Mouse (Mus musculus) midbrain, embryonic 10.5 days (tissue): ENCODE results near the gene Lingo4. TPM values are rescaled to one million over a fixed set of nuclear protein-coding genes. Genes with fewer than 3 reads are reported as not detected.

ENCODE experiments used
- DNase-seq: peaks from one replicate; pipeline ENCODE4 v3.0.0-alpha.2; 2017; ENCODE audit warnings: low spot score
- H3K27ac ChIP-seq: fragments of 300-500 bp; sonication (generic); replicated peaks from 2 replicates; pipeline ENCODE4 v1.5.1; 2016; ENCODE audit warnings: mild to moderate bottlenecking
- H3K27me3 ChIP-seq: fragments of 300-500 bp; sonication (generic); 2 replicates; pipeline ENCODE4 v1.6.1; 2016; ENCODE audit warnings: low read depth, mild to moderate bottlenecking; ENCODE audit not compliant: poor library complexity, severe bottlenecking
- H3K36me3 ChIP-seq: fragments of 300-500 bp; sonication (generic); 2 replicates; pipeline ENCODE4 v1.6.1; 2016; ENCODE audit warnings: mild to moderate bottlenecking, moderate library complexity
- H3K4me1 ChIP-seq: fragments of 300-500 bp; sonication (generic); 2 replicates; pipeline ENCODE4 v1.6.1; 2016
- H3K4me3 ChIP-seq: fragments of 300-500 bp; sonication (generic); 2 replicates; pipeline ENCODE4 v1.5.1; 2016; ENCODE audit warnings: mild to moderate bottlenecking, moderate library complexity
- H3K9me3 ChIP-seq: fragments of 300-500 bp; sonication (generic); replicated peaks from 2 replicates; pipeline ENCODE4 v1.6.1; 2016; ENCODE audit warnings: mild to moderate bottlenecking
- WGBS: fragments of 180-500 bp; shearing (Covaris S2); methylation state at CpG from one replicate; pipeline ENCODE4 v1.1.7; 2016; 5-methylcytosine and 5-hydroxymethylcytosine counted together
- polyA plus RNA-seq: library from polyadenylated mRNA; unstranded; fragments of >200 nt; fragmentation: Nextera tagmentation; extraction: Ambion mirVana; gene quantifications from 2 replicates; pipeline ENCODE4 v1.2.1, GENCODE M21; 2016

The Lingo4 gene
- polyA plus RNA-seq, 1 experiment from 2014 or later: 0.72 TPM

DNA sequence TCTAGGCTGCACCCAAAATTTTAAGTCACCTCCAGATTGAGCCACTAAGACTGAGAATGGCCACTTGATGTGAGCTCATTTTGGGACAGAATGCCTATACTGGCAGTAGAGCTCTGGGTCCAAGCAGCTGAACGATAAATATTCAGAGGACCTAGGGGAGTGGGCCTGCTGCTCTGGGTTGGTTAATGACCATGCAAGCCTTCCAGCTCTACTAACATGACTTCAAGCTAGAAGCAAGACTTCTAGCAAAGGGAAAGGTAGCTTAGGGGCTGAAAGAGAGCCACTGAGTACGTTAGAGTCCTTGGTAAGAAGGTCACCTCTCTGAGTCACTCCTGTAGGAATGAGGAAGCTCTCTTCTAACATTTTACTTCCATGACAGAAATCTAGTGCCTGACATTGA is 6.2 kb upstream of the Lingo4 start:
- no peak for DNase-seq
- H3K9me3 ChIP-seq: no peaks in the 10 kb centered on the region
- no peak overlapping the region for H3K4me3 ChIP-seq
- H3K36me3 ChIP-seq: no peaks in the 10 kb centered on the region
- 86% methylated on average over 2 of the region's 2 CpGs for WGBS
- no peak overlapping the region for H3K27ac ChIP-seq
- peaks cover 9% of the 10 kb centered on the region for H3K27me3 ChIP-seq
- H3K4me1 ChIP-seq: no peaks in the 10 kb centered on the region

DNA sequence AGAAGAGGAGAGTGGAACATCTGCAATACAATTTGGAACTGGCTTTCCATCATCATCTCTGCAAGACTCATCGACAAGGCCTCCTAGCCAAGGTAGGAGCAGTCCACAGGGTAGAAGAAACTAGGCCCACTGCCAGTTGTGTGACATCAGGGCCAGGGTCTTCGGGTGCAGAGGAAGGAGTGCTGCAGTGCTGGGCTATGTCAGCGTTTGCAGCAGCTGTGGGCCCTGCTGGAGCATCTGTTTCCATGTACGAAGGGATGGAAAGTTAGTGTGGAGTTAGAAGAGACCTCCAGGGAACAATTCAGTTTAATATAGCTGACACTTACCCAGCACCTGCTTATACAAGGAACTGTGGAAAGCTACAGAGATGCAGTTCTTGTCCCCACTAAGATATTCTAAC is 5.3 kb upstream of the Lingo4 start:
- Histone ChIP-seq H3K9me3 (no peaks in the 10 kb centered on the region), H3K27me3 (peaks cover 18% of the 10 kb centered on the region), H3K4me1 (no peaks in the 10 kb centered on the region), H3K36me3 (no peaks in the 10 kb centered on the region), H3K4me3 (no peak overlapping the region), H3K27ac (no peak overlapping the region)
- WGBS: 74% methylated on average over 4 of the region's 4 CpGs
- no peak for DNase-seq

DNA sequence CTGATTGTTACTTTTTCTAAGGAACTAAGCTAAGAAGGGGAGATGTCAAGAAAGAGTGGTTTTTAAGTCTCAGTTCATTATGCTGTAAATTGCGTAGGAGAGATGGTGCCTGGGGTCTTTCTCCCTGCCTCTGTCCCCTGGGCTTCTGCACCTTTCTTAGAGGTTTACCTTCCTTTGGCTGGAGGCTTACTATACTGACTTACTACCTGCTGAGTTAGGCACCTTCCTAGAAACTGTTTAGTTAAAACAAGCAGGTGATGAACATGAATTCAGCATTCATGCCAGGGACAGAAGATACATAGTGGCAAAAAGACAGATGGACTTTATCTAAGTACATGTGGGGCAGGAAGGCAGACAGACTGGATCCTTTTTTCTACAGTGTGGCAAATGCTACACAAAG is 2.0 kb upstream of the Lingo4 start:
- no peak overlapping the region for H3K4me3 ChIP-seq
- WGBS: 76% methylated on average over 1 of the region's 1 CpGs
- no peaks in the 10 kb centered on the region for H3K36me3 ChIP-seq
- H3K27ac ChIP-seq: no peak overlapping the region
- peaks cover 20% of the 10 kb centered on the region for H3K4me1 ChIP-seq
- H3K9me3 ChIP-seq: no peaks in the 10 kb centered on the region
- no peak for DNase-seq
- peaks cover 51% of the 10 kb centered on the region for H3K27me3 ChIP-seq

DNA sequence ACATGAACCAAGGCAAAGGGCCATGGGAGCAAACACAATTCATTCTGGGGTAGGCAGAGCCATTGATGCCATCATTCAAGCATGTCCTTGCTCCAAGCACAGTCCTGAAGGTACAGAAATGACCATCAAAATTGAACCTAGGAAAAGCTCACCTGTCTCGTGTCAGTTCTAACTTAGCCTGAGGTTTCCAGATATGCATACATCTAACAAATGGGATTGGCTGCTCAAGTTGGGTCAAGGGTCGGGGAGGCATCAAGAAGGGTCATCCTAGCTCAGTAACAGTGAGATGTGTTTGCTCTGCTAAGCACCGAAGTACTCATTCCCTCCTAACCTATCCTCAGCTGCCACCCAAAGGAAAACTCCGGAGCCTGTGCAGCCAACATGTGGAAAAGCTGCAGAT is 1.5 kb upstream of the Lingo4 start:
- H3K27ac ChIP-seq: no peak overlapping the region
- 88% methylated on average over 4 of the region's 4 CpGs for WGBS
- no peak overlapping the region for H3K4me3 ChIP-seq
- H3K4me1 ChIP-seq: peaks cover 20% of the 10 kb centered on the region
- no peaks in the 10 kb centered on the region for H3K9me3 ChIP-seq
- peaks cover 56% of the 10 kb centered on the region for H3K27me3 ChIP-seq
- no peak for DNase-seq
- no peaks in the 10 kb centered on the region for H3K36me3 ChIP-seq

DNA sequence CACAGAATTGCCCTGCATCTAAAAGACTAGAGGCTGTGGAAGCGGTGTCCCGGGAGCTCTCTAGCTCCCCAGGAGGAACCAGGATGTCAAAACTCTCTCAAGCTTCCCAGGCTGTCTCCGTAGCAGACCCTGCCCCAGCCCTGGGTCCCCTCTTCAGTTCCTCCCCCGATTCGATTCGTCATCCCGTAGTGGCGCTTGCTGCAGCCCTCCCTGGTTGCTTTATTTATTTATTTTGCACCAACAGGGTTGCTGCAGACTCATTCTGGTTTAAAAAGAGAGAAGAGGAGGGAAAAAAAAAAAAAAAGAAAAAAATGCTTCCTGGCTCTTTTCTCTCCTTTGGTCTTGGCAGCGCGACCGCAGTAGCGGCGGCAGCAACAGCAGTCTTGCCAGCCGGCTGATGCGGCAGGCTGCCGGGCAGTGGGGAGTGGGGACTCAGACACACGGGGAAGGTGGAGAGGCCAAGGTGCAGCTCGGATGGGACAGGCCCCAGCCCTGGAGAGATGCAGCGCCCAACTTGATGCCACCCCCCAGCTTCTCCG is 695 bp downstream of the Lingo4 start:
- Histone ChIP-seq H3K27ac (peak overlapping the region; percentile 78), H3K36me3 (no peaks in the 10 kb centered on the region), H3K9me3 (no peaks in the 10 kb centered on the region), H3K27me3 (peaks cover 78% of the 10 kb centered on the region), H3K4me3 (peak overlapping the region; percentile 56), H3K4me1 (peaks cover 39% of the 10 kb centered on the region)
- DNase-seq: peak; percentile 47
- 2% methylated on average over 20 of the region's 20 CpGs for WGBS

DNA sequence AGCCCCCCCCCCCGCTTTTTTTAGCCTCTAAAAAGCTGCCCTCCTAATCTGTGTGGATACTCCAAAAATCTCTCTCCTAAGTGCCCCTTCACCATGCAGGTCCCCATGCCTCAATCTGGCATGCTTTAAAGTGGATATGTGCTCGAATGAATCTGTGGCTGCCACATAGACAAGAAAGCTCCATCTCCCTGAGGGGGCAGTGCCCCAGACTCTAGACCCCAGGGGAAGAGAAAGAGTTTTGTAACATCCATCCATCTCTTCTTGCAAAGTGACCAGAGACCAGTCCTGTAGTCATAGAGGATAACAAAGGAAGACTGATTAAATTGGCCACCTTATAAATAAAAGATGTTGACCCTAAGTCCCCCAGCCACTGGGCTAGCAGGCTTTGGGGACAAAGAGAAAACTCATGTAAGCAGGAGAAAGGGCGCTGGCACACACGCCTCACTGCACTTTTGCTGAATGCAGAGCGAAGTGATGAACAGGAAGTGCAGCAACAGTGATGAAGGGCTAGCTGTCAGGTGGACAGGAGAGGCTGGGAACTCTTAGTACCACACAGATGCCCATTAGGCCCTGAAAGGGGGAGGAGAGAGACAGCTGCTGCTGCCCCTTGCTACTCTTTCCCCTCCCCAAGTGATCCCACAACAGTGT is 1.5 kb downstream of the Lingo4 start:
- H3K4me3 ChIP-seq: peak overlapping the region; percentile 56
- WGBS: 19% methylated on average over 5 of the region's 5 CpGs
- H3K27me3 ChIP-seq: peaks cover 83% of the 10 kb centered on the region
- H3K27ac ChIP-seq: peak overlapping the region; percentile 78
- DNase-seq: peak; percentile 56
- H3K9me3 ChIP-seq: no peaks in the 10 kb centered on the region
- H3K4me1 ChIP-seq: peaks cover 47% of the 10 kb centered on the region
- no peaks in the 10 kb centered on the region for H3K36me3 ChIP-seq

DNA sequence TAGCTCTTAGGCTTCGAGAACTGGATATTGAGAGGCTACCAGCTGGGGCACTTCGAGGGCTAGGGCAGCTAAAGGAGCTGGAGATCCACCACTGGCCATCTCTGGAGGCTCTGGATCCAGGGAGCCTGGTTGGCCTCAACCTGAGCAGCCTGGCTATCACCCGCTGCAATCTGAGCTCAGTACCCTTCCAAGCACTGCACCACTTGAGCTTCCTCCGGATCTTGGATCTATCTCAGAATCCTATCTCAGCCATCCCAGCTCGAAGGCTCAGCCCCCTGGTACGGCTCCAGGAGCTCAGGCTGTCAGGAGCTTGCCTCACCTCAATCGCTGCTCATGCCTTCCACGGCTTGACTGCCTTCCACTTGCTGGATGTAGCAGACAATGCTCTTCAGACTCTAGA is 4.1 kb downstream of the Lingo4 start:
- 80% methylated on average over 8 of the region's 8 CpGs for WGBS
- Histone ChIP-seq H3K4me1 (peaks cover 54% of the 10 kb centered on the region), H3K36me3 (no peaks in the 10 kb centered on the region), H3K9me3 (no peaks in the 10 kb centered on the region), H3K27me3 (peaks cover 72% of the 10 kb centered on the region), H3K4me3 (no peak overlapping the region), H3K27ac (no peak overlapping the region)
- DNase-seq: no peak

DNA sequence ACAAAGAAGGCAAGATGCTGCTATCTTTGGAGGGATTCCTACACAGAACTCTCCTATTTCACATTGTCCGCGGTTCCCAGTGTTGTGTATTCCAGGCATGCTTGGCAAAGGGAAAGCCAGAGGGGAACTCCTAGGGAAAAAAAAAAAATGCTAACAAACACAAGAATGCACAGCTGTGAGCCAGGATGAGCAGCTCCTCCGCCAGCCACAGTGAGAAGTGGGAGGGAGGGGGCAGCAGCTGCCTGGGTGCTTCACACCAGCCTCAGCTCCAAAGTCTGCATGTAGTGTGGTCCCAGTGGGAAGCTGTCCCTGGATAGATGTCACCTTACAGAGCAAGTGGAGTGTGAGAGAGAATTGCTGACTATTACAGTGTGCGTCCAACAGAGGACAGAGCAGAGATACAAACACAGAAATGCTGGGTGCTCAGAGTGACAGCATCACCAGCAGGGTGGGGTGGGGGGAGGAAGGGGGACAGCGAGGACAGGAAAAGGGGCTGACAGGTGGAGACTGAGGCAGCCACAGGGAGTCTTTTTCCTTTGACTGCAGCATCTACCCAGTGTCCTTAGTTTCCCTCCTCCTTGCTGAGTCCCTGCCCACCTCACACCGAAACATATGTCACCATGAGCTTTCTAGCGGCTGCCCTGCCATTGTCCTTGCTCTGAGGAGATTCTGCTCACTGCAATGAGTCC is 6.2 kb downstream of the Lingo4 start:
- H3K27me3 ChIP-seq: peaks cover 51% of the 10 kb centered on the region
- no peaks in the 10 kb centered on the region for H3K36me3 ChIP-seq
- DNase-seq: no peak
- H3K27ac ChIP-seq: no peak overlapping the region; the same call in 1 of the 2 replicates
- 22% methylated on average over 7 of the region's 7 CpGs for WGBS
- H3K9me3 ChIP-seq: no peaks in the 10 kb centered on the region
- peaks cover 44% of the 10 kb centered on the region for H3K4me1 ChIP-seq
- no peak overlapping the region for H3K4me3 ChIP-seq

DNA sequence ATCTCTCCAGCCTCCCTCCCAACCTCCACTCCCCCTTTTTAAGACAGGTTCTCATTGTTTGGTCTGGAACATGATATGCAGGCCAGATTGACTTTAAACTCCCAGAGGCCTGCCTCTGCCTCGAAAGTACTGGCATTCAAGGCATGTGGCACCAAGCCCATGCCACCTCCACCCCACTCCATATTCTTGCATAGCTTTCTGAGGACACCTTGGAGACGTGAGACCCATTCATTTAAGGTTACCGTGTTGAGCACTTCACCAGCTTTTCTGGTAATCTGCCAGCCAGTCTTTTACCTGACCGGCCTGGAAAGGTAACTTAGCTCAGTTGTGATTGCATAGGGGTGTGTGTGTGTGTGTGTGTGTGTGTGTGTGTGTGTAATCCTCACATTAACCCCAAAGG is 7.2 kb downstream of the Lingo4 start:
- no peak for DNase-seq
- H3K9me3 ChIP-seq: no peaks in the 10 kb centered on the region
- WGBS: 80% methylated on average over 4 of the region's 4 CpGs
- no peaks in the 10 kb centered on the region; the same call in 1 of the 2 replicates for H3K36me3 ChIP-seq
- H3K27ac ChIP-seq: no peak overlapping the region
- H3K27me3 ChIP-seq: peaks cover 41% of the 10 kb centered on the region
- H3K4me3 ChIP-seq: no peak overlapping the region
- peaks cover 34% of the 10 kb centered on the region for H3K4me1 ChIP-seq

DNA sequence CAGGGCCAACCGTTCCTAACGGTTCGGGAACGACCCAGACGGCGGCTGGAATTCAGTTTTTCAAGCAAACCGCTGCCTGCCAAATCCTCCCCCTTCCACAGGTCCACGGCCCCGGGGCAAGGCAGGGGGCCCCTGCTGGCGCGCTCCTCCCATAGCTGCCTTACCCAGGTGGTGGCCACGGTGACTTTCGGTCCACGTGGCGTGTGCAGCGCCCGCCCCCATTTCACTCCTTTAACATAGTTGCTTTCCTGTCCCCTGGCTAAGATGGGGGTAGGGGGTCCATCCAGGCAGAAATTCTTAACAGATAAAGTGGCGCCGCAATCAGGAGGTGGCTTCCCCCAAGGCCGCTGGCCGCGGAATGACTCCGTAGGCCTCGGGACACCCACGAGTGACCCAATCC is 14.2 kb downstream of the Lingo4 start:
- Histone ChIP-seq H3K36me3 (peaks cover 2% of the 10 kb centered on the region; the same call in 1 of the 2 replicates), H3K4me1 (peaks cover 21% of the 10 kb centered on the region), H3K27me3 (no peaks in the 10 kb centered on the region), H3K27ac (peak overlapping the region; percentile 89), H3K9me3 (no peaks in the 10 kb centered on the region), H3K4me3 (peak overlapping the region; percentile 67)
- 10% methylated on average over 25 of the region's 25 CpGs for WGBS
- no peak for DNase-seq

DNA sequence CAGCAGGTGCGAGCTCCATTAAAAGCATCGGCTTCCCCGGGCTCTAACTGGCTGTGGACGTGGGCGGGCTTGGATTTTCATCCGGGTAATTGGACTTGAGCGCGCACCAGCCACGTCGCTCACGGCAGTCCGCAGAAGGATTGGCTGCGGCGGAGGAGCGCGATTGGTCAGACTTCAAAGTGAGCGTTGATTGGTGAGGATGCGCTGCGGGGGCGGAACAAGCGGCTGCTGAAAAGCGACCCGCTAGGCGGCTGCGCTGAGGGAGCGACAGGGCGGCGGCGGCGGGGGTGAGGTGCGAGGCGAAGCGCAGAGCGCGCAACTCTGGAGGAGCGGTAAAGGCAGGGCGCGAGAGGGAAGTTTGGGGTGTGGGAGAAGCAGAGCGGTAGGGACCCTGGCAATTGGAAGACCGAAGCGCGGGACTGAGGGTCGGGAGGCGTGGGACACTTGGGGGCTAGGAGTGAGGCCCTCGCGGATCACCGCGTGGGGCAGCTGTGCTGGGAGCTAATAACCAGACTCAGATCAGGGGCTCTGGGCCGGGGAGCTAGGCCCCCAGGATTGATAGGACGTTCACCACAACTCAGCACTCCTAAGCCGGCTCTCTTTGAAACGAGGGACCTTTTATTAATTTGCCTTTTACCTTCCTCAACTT is 14.8 kb downstream of the Lingo4 start, which contains the start of gene Tdrkh:
Gene Tdrkh, plus strand, starts transcription at position 243 of the 649 bp plus-strand sequence.
- Histone ChIP-seq H3K27ac (peak within 1 kb of the TSS; percentile 89), H3K4me3 (peak within 1 kb of the TSS; percentile 67), H3K4me1 (peaks cover 21% of the 10 kb centered on the region), H3K27me3 (no peaks in the 10 kb centered on the region), H3K36me3 (peaks cover 2% of the 10 kb centered on the region; the same call in 1 of the 2 replicates), H3K9me3 (no peaks in the 10 kb centered on the region)
- 10% methylated on average over 52 of the region's 52 CpGs for WGBS
- peak; percentile 97 for DNase-seq

DNA sequence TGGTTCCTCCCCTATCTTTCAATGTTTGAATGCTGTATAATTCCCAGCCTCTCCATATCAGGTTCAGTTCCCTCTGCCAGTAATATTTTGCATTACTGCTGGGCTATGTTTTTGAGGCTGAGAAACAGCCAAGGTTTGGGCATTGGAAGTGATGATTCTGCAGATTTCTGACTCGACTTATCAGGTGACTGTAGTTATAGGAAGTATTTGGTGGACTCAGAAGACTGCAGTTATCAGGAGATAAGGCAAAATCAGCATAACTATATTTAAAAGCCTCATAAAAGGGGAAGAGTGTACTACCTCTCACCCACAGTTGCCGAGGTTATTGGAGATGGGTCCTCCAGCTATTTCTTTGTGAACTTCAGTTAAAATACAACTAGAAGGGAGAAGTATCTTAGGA is 32.7 kb downstream of the Lingo4 start:
- DNase-seq: no peak
- Histone ChIP-seq H3K27me3 (no peaks in the 10 kb centered on the region), H3K36me3 (peaks cover 32% of the 10 kb centered on the region), H3K4me3 (no peak overlapping the region), H3K4me1 (no peaks in the 10 kb centered on the region), H3K27ac (no peak overlapping the region), H3K9me3 (no peaks in the 10 kb centered on the region)
- WGBS: 84% methylated on average over 2 of the region's 2 CpGs

DNA sequence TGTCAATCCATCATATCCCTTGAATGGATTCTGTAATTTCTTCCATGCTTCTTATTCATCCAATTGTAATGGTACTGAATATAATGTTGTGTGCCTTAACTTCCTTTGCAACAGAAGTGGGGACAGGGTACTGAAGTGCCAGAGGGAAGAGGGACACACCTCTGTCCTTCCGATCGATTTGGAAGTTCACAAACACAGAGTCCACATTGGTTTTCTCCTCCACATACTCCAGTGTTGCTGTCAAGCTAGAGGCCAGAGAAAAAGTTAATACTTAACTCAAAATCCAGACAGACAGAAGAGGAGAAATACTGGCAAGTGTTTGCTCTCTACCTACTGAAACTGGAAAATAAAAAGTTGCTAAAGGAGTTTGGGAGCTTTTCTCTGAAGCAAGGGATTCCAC is 36.0 kb downstream of the Lingo4 start:
- WGBS: 91% methylated on average over 2 of the region's 2 CpGs
- peaks cover 10% of the 10 kb centered on the region for H3K36me3 ChIP-seq

More for the DNA sequence above, 36.0 kb downstream of the Lingo4 start:
- H3K27me3 ChIP-seq: no peaks in the 10 kb centered on the region
- H3K27ac ChIP-seq: no peak overlapping the region
- no peak overlapping the region for H3K4me3 ChIP-seq
- no peak for DNase-seq
- H3K9me3 ChIP-seq: no peaks in the 10 kb centered on the region
- H3K4me1 ChIP-seq: no peaks in the 10 kb centered on the region
